Mouse (Mus musculus): Measurements from ENCODE around the gene Gm10031.
"Not testable (repeated sequence)": the region's sequence is repeated elsewhere in the genome, so short reads cannot be mapped to it uniquely, and the experiment has no call there.

Gm10031 gene

GRCm38 (mm10) chr1:156523842-156524241, at the start of gene Gm10031:
Gm10031 (plus strand) TSS chr1:156524012.
- not testable (repeated sequence) for DNase-seq (ENCODE audit: low spot score)

GRCm38 (mm10) chr1:156474854-156475253, 49.0 kb upstream of the Gm10031 start:
- DNase-seq (ENCODE audit: low spot score): no peak

GRCm38 (mm10) chr1:156476016-156476415, 47.8 kb upstream of the Gm10031 start:
- no peak for DNase-seq (ENCODE audit: low spot score)

GRCm38 (mm10) chr1:156476535-156476934, 47.3 kb upstream of the Gm10031 start:
- DNase-seq (ENCODE audit: low spot score): no peak

GRCm38 (mm10) chr1:156481826-156482225, 42.0 kb upstream of the Gm10031 start:
- DNase-seq (ENCODE audit: low spot score): no peak

- DNase-seq (ENCODE audit: low spot score): no peak
Measured at GRCm38 (mm10) chr1:156487498-156487897, 36.3 kb upstream of the Gm10031 start.

GRCm38 (mm10) chr1:156488031-156488430, 35.8 kb upstream of the Gm10031 start:
- no peak for DNase-seq (ENCODE audit: low spot score)

GRCm38 (mm10) chr1:156491226-156491796, 32.5 kb upstream of the Gm10031 start:
- no peak for DNase-seq (ENCODE audit: low spot score)

- DNase-seq (ENCODE audit: low spot score): no peak
Measured at GRCm38 (mm10) chr1:156495025-156495424, 28.8 kb upstream of the Gm10031 start.

GRCm38 (mm10) chr1:156496910-156497309, 26.9 kb upstream of the Gm10031 start:
- no peak for DNase-seq (ENCODE audit: low spot score)

- no peak for DNase-seq (ENCODE audit: low spot score)
Measured at GRCm38 (mm10) chr1:156504945-156505523, 18.8 kb upstream of the Gm10031 start.

- DNase-seq (ENCODE audit: low spot score): no peak
Measured at GRCm38 (mm10) chr1:156505901-156506300, 17.9 kb upstream of the Gm10031 start.

- DNase-seq (ENCODE audit: low spot score): no peak
Measured at GRCm38 (mm10) chr1:156507753-156508152, 16.1 kb upstream of the Gm10031 start.

GRCm38 (mm10) chr1:156520136-156520780, 3.6 kb upstream of the Gm10031 start:
- DNase-seq (ENCODE audit: low spot score): no peak

GRCm38 (mm10) chr1:156521796-156522517, 1.9 kb upstream of the Gm10031 start:
- peak; percentile 72 for DNase-seq (ENCODE audit: low spot score)

GRCm38 (mm10) chr1:156532476-156533175, 8.8 kb downstream of the Gm10031 start:
- DNase-seq (ENCODE audit: low spot score): peak; percentile 40

GRCm38 (mm10) chr1:156533483-156533882, 9.7 kb downstream of the Gm10031 start:
- no peak for DNase-seq (ENCODE audit: low spot score)

GRCm38 (mm10) chr1:156533911-156534310, 10.1 kb downstream of the Gm10031 start:
- no peak for DNase-seq (ENCODE audit: low spot score)

GRCm38 (mm10) chr1:156537031-156537430, 13.2 kb downstream of the Gm10031 start:
- no peak for DNase-seq (ENCODE audit: low spot score)

GRCm38 (mm10) chr1:156537701-156538100, 13.9 kb downstream of the Gm10031 start:
- no peak for DNase-seq (ENCODE audit: low spot score)

- DNase-seq (ENCODE audit: low spot score): no peak
Measured at GRCm38 (mm10) chr1:156538382-156538781, 14.6 kb downstream of the Gm10031 start.

Measured in yolk sac, embryonic 10.5 days (tissue).